Mouse (Mus musculus) intestine, postnatal 0 days (tissue): ENCODE results near the gene Olfr524. TPM values are rescaled to one million over a fixed set of nuclear protein-coding genes. Genes with fewer than 3 reads are reported as not detected.

Experiments used
- ATAC-seq: fragments of 200-750 bp; cut with Nextera tagmentation; 2 replicates; pipeline ENCODE4 v1.8.0; 2017; ENCODE audit warnings: mild to moderate bottlenecking, moderate TSS enrichment, moderate library complexity
- H3K27ac ChIP-seq: fragments of 300-500 bp; sonication (generic); 2 replicates; pipeline ENCODE4 v1.5.1; 2014; ENCODE audit warnings: mild to moderate bottlenecking, low read depth, low read length, moderate library complexity
- H3K27me3 ChIP-seq: fragments of 300-500 bp; sonication (generic); replicated peaks from 2 replicates; pipeline ENCODE4 v1.6.1; 2014; ENCODE audit warnings: low read length, mixed read lengths; ENCODE audit not compliant: control insufficient read depth, insufficient read depth
- H3K36me3 ChIP-seq: fragments of 300-500 bp; sonication (generic); 2 replicates; pipeline ENCODE4 v1.6.1; 2014; ENCODE audit warnings: mild to moderate bottlenecking, moderate library complexity; ENCODE audit not compliant: control insufficient read depth, insufficient read depth
- H3K4me1 ChIP-seq: fragments of 300-500 bp; sonication (generic); replicated peaks from 2 replicates; pipeline ENCODE4 v1.6.1; 2014; ENCODE audit warnings: antibody characterized with exemption, low read length, mixed read lengths; ENCODE audit not compliant: control insufficient read depth, insufficient read depth
- H3K4me2 ChIP-seq: fragments of 300-500 bp; sonication (generic); replicated peaks from 2 replicates; pipeline ENCODE4 v1.6.1; 2014; ENCODE audit warnings: low read depth, mild to moderate bottlenecking, moderate library complexity
- H3K4me3 ChIP-seq: fragments of 300-500 bp; sonication (generic); 2 replicates; pipeline ENCODE4 v1.5.1; 2014; ENCODE audit warnings: low read depth, low read length
- H3K9ac ChIP-seq: fragments of 300-500 bp; sonication (generic); 2 replicates; pipeline ENCODE4 v1.6.1; 2014; ENCODE audit warnings: mild to moderate bottlenecking, low read depth, low read length
- H3K9me3 ChIP-seq: fragments of 300-500 bp; sonication (generic); 2 replicates; pipeline ENCODE4 v1.6.1; 2016; ENCODE audit warnings: mixed run types; ENCODE audit not compliant: control insufficient read depth
- CTCF ChIP-seq: sonication (generic); IDR thresholded peaks from 2 replicates; pipeline ENCODE4 v1.5.1; 2016; ENCODE audit warnings: low read depth, mild to moderate bottlenecking, control low read depth, antibody characterized with exemption, moderate library complexity
- WGBS: fragments of 180-500 bp; shearing (Covaris S2); extraction: QIAGEN DNeasy Blood & Tissue Kit; methylation state at CpG from one replicate; pipeline ENCODE4 v1.1.7; 2014; 5-methylcytosine and 5-hydroxymethylcytosine counted together
- polyA plus RNA-seq: library from polyadenylated mRNA; unstranded; fragments of >200 nt; fragmentation: Nextera tagmentation; extraction: Ambion mirVana; gene quantifications from 2 replicates; pipeline ENCODE4 v1.2.1, GENCODE M21; 2015

Gene Olfr524
- polyA plus RNA-seq, 1 experiment from 2014 or later: not detected

DNA sequence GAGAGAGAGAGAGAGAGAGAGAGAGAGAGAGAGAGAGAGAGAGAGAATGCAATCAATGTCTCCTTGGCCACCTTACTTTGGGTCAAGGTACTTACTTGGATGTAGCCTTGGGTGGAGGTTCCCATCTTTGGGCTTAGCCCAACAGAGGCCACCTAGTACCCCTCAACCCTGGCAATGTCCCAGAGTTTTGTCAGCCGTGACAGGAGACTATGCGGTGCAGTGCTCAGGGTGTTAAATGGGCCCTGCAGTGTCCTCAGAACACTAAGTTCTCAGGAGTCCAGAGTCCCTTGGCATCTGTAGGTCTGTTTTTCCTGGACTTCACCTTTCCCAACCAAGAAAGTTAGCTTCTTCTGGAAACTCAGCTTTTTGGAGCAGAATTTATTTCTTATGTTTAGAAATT, 26.6 kb downstream of the Olfr524 start:
- Histone ChIP-seq H3K9ac (no peak overlapping the region), H3K9me3 (no peaks in the 10 kb centered on the region), H3K4me1 (no peaks in the 10 kb centered on the region), H3K4me2 (no peak overlapping the region), H3K27me3 (no peaks in the 10 kb centered on the region), H3K36me3 (no peaks in the 10 kb centered on the region), H3K4me3 (no peak overlapping the region), H3K27ac (no peak overlapping the region)
- TF ChIP-seq CTCF: no peak
- WGBS: 87% methylated on average over 2 of the region's 2 CpGs
- ATAC-seq: no peak

GRCm38 (mm10) chr7:140172936-140173335, 32.8 kb downstream of the Olfr524 start, which contains the start of gene Olfr523:
Olfr523 (plus strand) TSS chr7:140173217.
- Histone ChIP-seq H3K9ac (no peak within 1 kb of the TSS), H3K27me3 (no peaks in the 10 kb centered on the region), H3K4me2 (no peak within 1 kb of the TSS), H3K4me3 (no peak within 1 kb of the TSS), H3K36me3 (no peaks in the 10 kb centered on the region), H3K9me3 (no peaks in the 10 kb centered on the region), H3K4me1 (no peaks in the 10 kb centered on the region), H3K27ac (no peak within 1 kb of the TSS)
- no peak for ATAC-seq
- TF ChIP-seq CTCF: no peak
- WGBS: 48% methylated on average over 1 of the region's 1 CpGs

DNA sequence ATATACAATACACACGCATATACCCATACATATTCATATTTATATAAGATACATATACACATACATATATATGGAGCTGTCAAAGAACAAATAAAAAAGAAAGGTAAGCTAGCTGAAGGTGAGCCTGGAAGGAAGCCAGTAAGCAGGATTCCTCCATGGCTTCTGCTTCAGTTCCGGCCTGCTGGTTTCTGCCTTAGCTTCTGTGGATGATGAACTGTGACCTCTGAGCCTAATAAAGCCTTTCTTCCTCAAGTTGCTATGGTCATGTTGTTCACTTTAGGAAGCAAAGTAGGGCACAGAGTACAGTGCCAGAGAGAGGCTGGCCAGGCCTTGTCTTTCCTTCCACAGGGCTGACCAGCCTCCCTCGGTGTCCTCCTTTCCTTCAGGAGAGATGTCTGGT, 34.9 kb downstream of the Olfr524 start:
- Histone ChIP-seq H3K27me3 (no peaks in the 10 kb centered on the region), H3K4me2 (no peak overlapping the region), H3K4me3 (no peak overlapping the region), H3K9ac (no peak overlapping the region), H3K36me3 (no peaks in the 10 kb centered on the region), H3K4me1 (no peaks in the 10 kb centered on the region), H3K27ac (no peak overlapping the region), H3K9me3 (no peaks in the 10 kb centered on the region)
- ATAC-seq: no peak
- WGBS: 86% methylated on average over 3 of the region's 3 CpGs
- TF ChIP-seq CTCF: no peak

DNA sequence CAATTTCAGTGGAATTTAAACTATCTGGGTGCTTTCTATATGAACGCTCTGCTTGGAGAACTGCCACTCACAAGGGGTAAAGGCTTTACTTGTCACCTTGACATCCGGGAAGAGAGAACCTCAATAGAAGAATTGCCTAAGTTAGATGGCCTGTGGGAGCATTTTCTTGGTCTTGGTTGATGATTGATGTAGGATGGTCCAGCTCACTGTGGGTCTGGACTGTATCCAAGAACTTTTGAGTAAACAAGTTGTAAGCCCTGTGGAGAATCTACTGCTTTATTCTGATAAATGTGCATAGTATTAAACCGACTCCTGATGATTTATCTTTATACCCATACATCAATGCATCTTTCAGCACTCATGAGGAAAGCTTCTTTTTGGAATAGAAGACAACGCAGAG, 36.4 kb downstream of the Olfr524 start:
- Histone ChIP-seq H3K36me3 (no peaks in the 10 kb centered on the region), H3K4me2 (no peak overlapping the region), H3K27ac (no peak overlapping the region), H3K4me1 (no peaks in the 10 kb centered on the region), H3K27me3 (no peaks in the 10 kb centered on the region), H3K4me3 (no peak overlapping the region), H3K9me3 (no peaks in the 10 kb centered on the region), H3K9ac (no peak overlapping the region)
- WGBS: 71% methylated on average over 4 of the region's 4 CpGs
- no peak for TF ChIP-seq CTCF
- ATAC-seq: no peak

DNA sequence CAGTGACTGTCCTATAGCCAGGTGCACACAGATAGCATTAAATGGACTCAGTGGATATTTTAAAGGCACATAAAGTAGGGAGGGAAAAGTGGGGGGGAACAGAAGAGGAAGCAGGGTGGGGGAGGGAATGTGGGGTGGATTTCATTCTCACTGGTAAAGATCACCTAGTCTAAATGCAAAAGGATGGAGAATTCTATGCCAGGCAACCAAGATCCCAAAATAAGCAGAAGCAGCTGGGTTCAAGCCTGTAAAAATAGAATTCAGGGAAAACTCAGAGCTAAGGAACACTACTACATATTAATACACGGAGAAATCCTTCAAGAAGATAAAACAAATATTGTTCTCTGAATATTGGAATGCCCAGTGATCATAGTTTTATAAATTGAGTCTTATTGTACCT, 37.8 kb downstream of the Olfr524 start:
- no peak overlapping the region for H3K27ac ChIP-seq
- no peak overlapping the region for H3K4me2 ChIP-seq
- ATAC-seq: no peak
- no peak overlapping the region for H3K9ac ChIP-seq
- no peaks in the 10 kb centered on the region for H3K36me3 ChIP-seq
- H3K4me3 ChIP-seq: no peak overlapping the region
- H3K9me3 ChIP-seq: no peaks in the 10 kb centered on the region
- 79% methylated on average over 1 of the region's 1 CpGs for WGBS
- no peaks in the 10 kb centered on the region for H3K4me1 ChIP-seq
- TF ChIP-seq CTCF: no peak
- no peaks in the 10 kb centered on the region for H3K27me3 ChIP-seq

DNA sequence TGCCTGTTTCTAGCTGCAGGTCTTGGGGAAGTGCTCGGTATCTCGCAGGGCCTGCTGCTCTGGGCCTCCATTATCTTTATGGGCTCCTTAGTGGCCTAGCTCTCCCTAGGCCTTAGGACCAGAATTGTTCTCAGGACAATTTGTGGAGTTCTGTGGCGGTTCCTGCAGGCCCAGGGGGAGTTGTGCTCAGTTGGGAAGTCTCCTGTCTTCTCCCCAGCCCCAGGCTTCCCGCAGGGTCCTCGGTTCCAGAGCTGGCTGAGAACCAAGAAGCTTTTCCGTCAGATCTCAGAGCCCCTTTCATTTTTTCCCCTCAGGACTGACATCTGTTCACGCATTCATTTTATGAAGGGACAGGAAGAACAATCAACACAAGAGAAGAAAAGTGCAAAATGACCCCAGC, 41.1 kb downstream of the Olfr524 start, which contains the start of gene Olfr522:
Olfr522 (minus strand) TSS at position 101 of the 400 bp plus-strand sequence.
- TF ChIP-seq CTCF: no peak
- Histone ChIP-seq H3K4me2 (no peak within 1 kb of the TSS), H3K27ac (no peak within 1 kb of the TSS), H3K27me3 (no peaks in the 10 kb centered on the region), H3K9ac (no peak within 1 kb of the TSS), H3K9me3 (no peaks in the 10 kb centered on the region), H3K4me3 (no peak within 1 kb of the TSS), H3K4me1 (no peaks in the 10 kb centered on the region), H3K36me3 (no peaks in the 10 kb centered on the region)
- no peak for ATAC-seq
- WGBS: 65% methylated on average over 7 of the region's 7 CpGs

DNA sequence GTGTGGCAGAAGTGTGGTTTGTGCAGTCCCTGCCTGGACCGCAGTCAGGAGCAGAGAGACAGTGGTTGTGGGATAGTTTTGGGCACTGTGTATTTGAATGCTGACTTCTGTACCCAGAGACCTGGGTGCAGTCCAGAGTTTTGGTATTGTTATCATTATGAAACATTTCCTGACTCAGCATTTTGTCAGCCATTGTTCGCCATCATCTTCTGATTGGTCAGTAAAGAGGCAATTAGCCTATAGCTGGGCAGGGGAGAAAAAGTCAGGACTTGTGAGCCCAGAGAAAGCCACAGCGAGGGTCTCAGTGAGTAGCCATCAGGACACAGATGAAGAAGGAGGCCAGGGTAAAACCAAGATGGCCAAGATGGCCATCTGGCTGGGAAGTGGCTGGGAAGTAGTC, 45.4 kb downstream of the Olfr524 start:
- H3K4me2 ChIP-seq: no peak overlapping the region
- H3K4me3 ChIP-seq: no peak overlapping the region
- WGBS: 81% methylated on average over 3 of the region's 3 CpGs
- no peaks in the 10 kb centered on the region for H3K36me3 ChIP-seq
- TF ChIP-seq CTCF: no peak
- H3K27ac ChIP-seq: no peak overlapping the region
- peaks cover 1% of the 10 kb centered on the region; the same call in 1 of the 2 replicates for H3K27me3 ChIP-seq
- H3K4me1 ChIP-seq: no peaks in the 10 kb centered on the region
- no peaks in the 10 kb centered on the region for H3K9me3 ChIP-seq
- no peak for ATAC-seq
- H3K9ac ChIP-seq: no peak overlapping the region
